Mouse (Mus musculus): ENCODE results near the gene Omp. TPM values are rescaled to one million over a fixed set of nuclear protein-coding genes. Genes with fewer than 3 reads are reported as not detected.
A peak's percentile ranks its signal among the peaks of the same experiment; 100 is the strongest.

Omp gene
- polyA plus RNA-seq, 1 experiment from 2014 or later = 0.70 TPM

- Histone ChIP-seq H3K27me3 (replicated peaks; ENCODE audit: control insufficient read depth, insufficient read depth, low read length) (peaks cover 11% of the 10 kb centered on the region), H3K27ac (ENCODE audit: low read depth, low read length) (no peak overlapping the region), H3K4me3 (ENCODE audit: low read depth, low read length) (no peak overlapping the region), H3K9ac (ENCODE audit: low read depth, low read length) (no peak overlapping the region), H3K4me2 (no peak overlapping the region), H3K9me3 (ENCODE audit: control insufficient read depth, low read length) (no peaks in the 10 kb centered on the region), H3K4me1 (replicated peaks; ENCODE audit: control insufficient read depth, insufficient read depth, low read length) (peaks cover 17% of the 10 kb centered on the region), H3K36me3 (ENCODE audit: control insufficient read depth, insufficient read depth, low read length) (no peaks in the 10 kb centered on the region)
- no peak for DNase-seq (ENCODE audit: low spot score)
- no peak for ATAC-seq (replicated peaks; ENCODE audit: low FRiP score)
- WGBS = 82% methylated on average over 7 of the region's 7 CpGs
Observed at GRCm38 (mm10) chr7:98106272-98106671, 39.0 kb downstream of the Omp start.

- no peak for DNase-seq (ENCODE audit: low spot score)
- no peaks in the 10 kb centered on the region for H3K27me3 ChIP-seq (replicated peaks; ENCODE audit: control insufficient read depth, insufficient read depth, low read length)
- H3K9ac ChIP-seq (ENCODE audit: low read depth, low read length) = no peak overlapping the region
- H3K4me1 ChIP-seq (replicated peaks; ENCODE audit: control insufficient read depth, insufficient read depth, low read length) = peaks cover 17% of the 10 kb centered on the region
- ATAC-seq (replicated peaks; ENCODE audit: low FRiP score) = peak; percentile 56
- peak overlapping the region; percentile 5; the same call in 1 of the 2 replicates for H3K4me3 ChIP-seq (ENCODE audit: low read depth, low read length)
- no peaks in the 10 kb centered on the region for H3K9me3 ChIP-seq (ENCODE audit: control insufficient read depth, low read length)
- no peaks in the 10 kb centered on the region for H3K36me3 ChIP-seq (ENCODE audit: control insufficient read depth, insufficient read depth, low read length)
- peak overlapping the region; percentile 86 for H3K27ac ChIP-seq (ENCODE audit: low read depth, low read length)
- WGBS = 56% methylated on average over 16 of the region's 16 CpGs
- peak overlapping the region; percentile 46 for H3K4me2 ChIP-seq
Observed at GRCm38 (mm10) chr7:98104481-98105435, 40.5 kb downstream of the Omp start.

- no peaks in the 10 kb centered on the region for H3K27me3 ChIP-seq (replicated peaks; ENCODE audit: control insufficient read depth, insufficient read depth, low read length)
- H3K36me3 ChIP-seq (ENCODE audit: control insufficient read depth, insufficient read depth, low read length) = no peaks in the 10 kb centered on the region
- peaks cover 17% of the 10 kb centered on the region for H3K4me1 ChIP-seq (replicated peaks; ENCODE audit: control insufficient read depth, insufficient read depth, low read length)
- no peak overlapping the region for H3K9ac ChIP-seq (ENCODE audit: low read depth, low read length)
- WGBS = 69% methylated on average over 5 of the region's 5 CpGs
- DNase-seq (ENCODE audit: low spot score) (no peak), ATAC-seq (replicated peaks; ENCODE audit: low FRiP score) (no peak)
- no peak overlapping the region for H3K4me3 ChIP-seq (ENCODE audit: low read depth, low read length)
- H3K4me2 ChIP-seq = no peak overlapping the region
- peak overlapping the region; percentile 86 for H3K27ac ChIP-seq (ENCODE audit: low read depth, low read length)
- H3K9me3 ChIP-seq (ENCODE audit: control insufficient read depth, low read length) = no peaks in the 10 kb centered on the region
Observed at GRCm38 (mm10) chr7:98103942-98104292, 41.4 kb downstream of the Omp start.

- Histone ChIP-seq H3K4me1 (replicated peaks; ENCODE audit: control insufficient read depth, insufficient read depth, low read length) (peaks cover 17% of the 10 kb centered on the region), H3K4me3 (ENCODE audit: low read depth, low read length) (peak overlapping the region; percentile 40), H3K27ac (ENCODE audit: low read depth, low read length) (peak overlapping the region; percentile 86), H3K4me2 (peak overlapping the region; percentile 64), H3K27me3 (replicated peaks; ENCODE audit: control insufficient read depth, insufficient read depth, low read length) (no peaks in the 10 kb centered on the region), H3K9ac (ENCODE audit: low read depth, low read length) (peak overlapping the region; percentile 63), H3K9me3 (ENCODE audit: control insufficient read depth, low read length) (no peaks in the 10 kb centered on the region), H3K36me3 (ENCODE audit: control insufficient read depth, insufficient read depth, low read length) (no peaks in the 10 kb centered on the region)
- peak; percentile 37; the same call in 1 of the 2 replicates for ATAC-seq (replicated peaks; ENCODE audit: low FRiP score)
- peak; percentile 79 for DNase-seq (ENCODE audit: low spot score)
- WGBS = 13% methylated on average over 26 of the region's 26 CpGs
Observed at GRCm38 (mm10) chr7:98103002-98103941, 42.0 kb downstream of the Omp start.

GRCm38 (mm10) chr7:98102488-98102887 lies 42.8 kb downstream of the Omp start:
- peak overlapping the region; percentile 64 for H3K4me2 ChIP-seq
- no peaks in the 10 kb centered on the region for H3K9me3 ChIP-seq (ENCODE audit: control insufficient read depth, low read length)
- 91% methylated on average over 11 of the region's 11 CpGs for WGBS
- DNase-seq (ENCODE audit: low spot score) (no peak), ATAC-seq (replicated peaks; ENCODE audit: low FRiP score) (no peak)
- H3K27me3 ChIP-seq (replicated peaks; ENCODE audit: control insufficient read depth, insufficient read depth, low read length) = no peaks in the 10 kb centered on the region
- H3K4me3 ChIP-seq (ENCODE audit: low read depth, low read length) = peak overlapping the region; percentile 40; the same call in 1 of the 2 replicates
- H3K4me1 ChIP-seq (replicated peaks; ENCODE audit: control insufficient read depth, insufficient read depth, low read length) = peaks cover 17% of the 10 kb centered on the region
- H3K36me3 ChIP-seq (ENCODE audit: control insufficient read depth, insufficient read depth, low read length) = peaks cover under 1% of the 10 kb centered on the region; the same call in 1 of the 2 replicates
- peak overlapping the region; percentile 63 for H3K9ac ChIP-seq (ENCODE audit: low read depth, low read length)
- peak overlapping the region; percentile 38; the same call in 1 of the 2 replicates for H3K27ac ChIP-seq (ENCODE audit: low read depth, low read length)

GRCm38 (mm10) chr7:98097557-98097956 lies 47.7 kb downstream of the Omp start:
- Histone ChIP-seq H3K27ac (ENCODE audit: low read depth, low read length) (no peak overlapping the region), H3K27me3 (replicated peaks; ENCODE audit: control insufficient read depth, insufficient read depth, low read length) (no peaks in the 10 kb centered on the region), H3K36me3 (ENCODE audit: control insufficient read depth, insufficient read depth, low read length) (peaks cover 6% of the 10 kb centered on the region; the same call in 1 of the 2 replicates), H3K4me2 (no peak overlapping the region), H3K4me3 (ENCODE audit: low read depth, low read length) (no peak overlapping the region), H3K4me1 (replicated peaks; ENCODE audit: control insufficient read depth, insufficient read depth, low read length) (peaks cover 3% of the 10 kb centered on the region; the same call in 1 of the 2 replicates), H3K9ac (ENCODE audit: low read depth, low read length) (no peak overlapping the region), H3K9me3 (ENCODE audit: control insufficient read depth, low read length) (no peaks in the 10 kb centered on the region)
- WGBS = 90% methylated on average over 8 of the region's 8 CpGs
- DNase-seq (ENCODE audit: low spot score) (no peak), ATAC-seq (replicated peaks; ENCODE audit: low FRiP score) (no peak)

GRCm38 (mm10) chr7:98095852-98096251 lies 49.5 kb downstream of the Omp start:
- no peak overlapping the region for H3K4me3 ChIP-seq (ENCODE audit: low read depth, low read length)
- no peak overlapping the region for H3K9ac ChIP-seq (ENCODE audit: low read depth, low read length)
- H3K4me2 ChIP-seq = no peak overlapping the region
- no peak overlapping the region for H3K27ac ChIP-seq (ENCODE audit: low read depth, low read length)
- DNase-seq (ENCODE audit: low spot score) (no peak), ATAC-seq (replicated peaks; ENCODE audit: low FRiP score) (no peak)
- H3K9me3 ChIP-seq (ENCODE audit: control insufficient read depth, low read length) = no peaks in the 10 kb centered on the region
- peaks cover 6% of the 10 kb centered on the region; the same call in 1 of the 2 replicates for H3K36me3 ChIP-seq (ENCODE audit: control insufficient read depth, insufficient read depth, low read length)
- 92% methylated on average over 4 of the region's 4 CpGs for WGBS
- H3K4me1 ChIP-seq (replicated peaks; ENCODE audit: control insufficient read depth, insufficient read depth, low read length) = no peaks in the 10 kb centered on the region
- H3K27me3 ChIP-seq (replicated peaks; ENCODE audit: control insufficient read depth, insufficient read depth, low read length) = no peaks in the 10 kb centered on the region
